ENCODE assay signal across 13 mouse cellular contexts in genomic region chr8:25366181-25366580, GRCm38 (mm10).
A peak's percentile ranks its signal among the peaks of the same experiment; 100 is the strongest.
DNase-seq lines count a peak whose midpoint lies in the region; ATAC-seq and TF ChIP-seq lines count a peak whose summit lies in the region.
"Had no signal": no experiment of that assay in that cellular context is flagged by ENCODE, and none has a peak within 500 bp of the region (broad histone marks: within the 10 kb centered on the region; RNA-seq: fewer than 3 reads in every experiment).

No protein-coding gene starts in this region.

- no peaks in the 10 kb centered on the region for H3K9me3 ChIP-seq in kidney, postnatal 0 days (replicated peaks; ENCODE audit: low read length)
- H3K9me3 ChIP-seq: forebrain, embryonic 12.5 days; intestine, embryonic 15.5 days; midbrain, embryonic 12.5 days had no signal

- TF ChIP-seq CTCF in kidney, postnatal 0 days (IDR thresholded peaks at IDR 0.05; ENCODE audit: low read depth): no peak
- TF ChIP-seq CTCF in kidney, adult 2 months (conservative IDR thresholded peaks at IDR 0.05; ENCODE audit: insufficient read depth, insufficient read length, low read depth, low read length): no peak

- no peak overlapping the region for H3K27ac ChIP-seq in kidney, postnatal 0 days
- H3K27ac ChIP-seq in kidney, adult 2 months (ENCODE audit: insufficient read depth, low read depth, low read length): no peak overlapping the region
- H3K27ac ChIP-seq: forebrain, embryonic 12.5 days; intestine, embryonic 15.5 days; midbrain, embryonic 12.5 days had no signal

- 41% methylated on average over 3 of the region's 3 CpGs for WGBS in kidney, postnatal 0 days
- WGBS in kidney, adult 2 months: 49% methylated on average over 3 of the region's 3 CpGs

- peak; percentile 75 for DNase-seq in kidney, postnatal 0 days (ENCODE audit: low spot score)
- DNase-seq in kidney, adult 2 months: no peak
- DNase-seq in 3T3-L1 (ENCODE audit: low read depth, low spot score) (peak; percentile 88), NIH3T3 (ENCODE audit: low read depth) (peak; percentile 69)
- DNase-seq in left cerebral cortex, adult 18-20 months (ENCODE audit: low spot score in 2 of 2): peak; percentile 48 to 69
- DNase-seq in heart, postnatal 25 days (ENCODE audit: low spot score): no peak
- DNase-seq: cerebellum, adult 9-10 months; heart, adult 18-20 months had no signal

- H3K4me2 ChIP-seq in kidney, postnatal 0 days (ENCODE audit: low read length): no peak overlapping the region
- H3K4me2 ChIP-seq: forebrain, embryonic 12.5 days; intestine, embryonic 15.5 days; midbrain, embryonic 12.5 days had no signal

- no peak for TF ChIP-seq POLR2A in kidney, adult 2 months (IDR thresholded peaks at IDR 0.05; ENCODE audit: low read depth, low read length)

- ATAC-seq in kidney, postnatal 0 days (replicated peaks; ENCODE audit: low FRiP score, low read depth): peak; percentile 66; the same call in 1 of the 2 replicates
- no peak for ATAC-seq in monocyte, adult 5-6 weeks (replicated peaks; ENCODE audit: insufficient number of reproducible peaks, low FRiP score, low TSS enrichment, poor library complexity, severe bottlenecking)
- ATAC-seq in cerebellum, adult (ENCODE audit: insufficient number of reproducible peaks, low FRiP score, low TSS enrichment): no peak
- ATAC-seq: intestine, embryonic 15.5 days had no signal

- H3K9ac ChIP-seq in kidney, postnatal 0 days (ENCODE audit: low read depth, low read length): no peak overlapping the region
- H3K9ac ChIP-seq: forebrain, embryonic 12.5 days; intestine, embryonic 15.5 days; midbrain, embryonic 12.5 days had no signal

- intact Hi-C loops in heart, postnatal 25 days (cut with DNase I): no loop called here

- no peaks in the 10 kb centered on the region for H3K36me3 ChIP-seq in kidney, postnatal 0 days (ENCODE audit: insufficient read depth, low read length)
- H3K36me3 ChIP-seq in kidney, adult 2 months (ENCODE audit: control insufficient read depth, insufficient read depth, low read length): no peaks in the 10 kb centered on the region
- H3K36me3 ChIP-seq: forebrain, embryonic 12.5 days; intestine, embryonic 15.5 days; midbrain, embryonic 12.5 days had no signal

- no peaks in the 10 kb centered on the region for H3K27me3 ChIP-seq in kidney, postnatal 0 days (ENCODE audit: insufficient read depth, low read length)
- no peaks in the 10 kb centered on the region for H3K27me3 ChIP-seq in kidney, adult 2 months (replicated peaks; ENCODE audit: control insufficient read depth, insufficient read depth, low read length)
- H3K27me3 ChIP-seq: intestine, embryonic 15.5 days had no signal

- H3K4me1 ChIP-seq in kidney, postnatal 0 days (replicated peaks; ENCODE audit: insufficient read depth, low read length): peaks cover 13% of the 10 kb centered on the region
- H3K4me1 ChIP-seq in kidney, adult 2 months (ENCODE audit: control insufficient read depth, insufficient read depth, low read length): no peaks in the 10 kb centered on the region
- H3K4me1 ChIP-seq: intestine, embryonic 15.5 days had no signal

- H3K4me3 ChIP-seq in kidney, postnatal 0 days (replicated peaks; ENCODE audit: low read depth, low read length): no peak overlapping the region
- no peak overlapping the region for H3K4me3 ChIP-seq in kidney, adult 2 months (ENCODE audit: insufficient read depth, low read depth, low read length)
- H3K4me3 ChIP-seq: forebrain, embryonic 12.5 days; intestine, embryonic 15.5 days; midbrain, embryonic 12.5 days had no signal

Comparison
In these comparisons a context has a peak if more than half of its experiments do, and no peak if none do; other contexts are left out.
1. DNase-seq: peak in kidney, postnatal 0 days (single experiment), 3T3-L1 (single experiment), NIH3T3 (single experiment) and left cerebral cortex, adult 18-20 months (2 of 2); none in kidney, adult 2 months (single experiment) and heart, postnatal 25 days (single experiment).